ENCODE assay signal across 14 mouse cellular contexts in the genomic region with DNA sequence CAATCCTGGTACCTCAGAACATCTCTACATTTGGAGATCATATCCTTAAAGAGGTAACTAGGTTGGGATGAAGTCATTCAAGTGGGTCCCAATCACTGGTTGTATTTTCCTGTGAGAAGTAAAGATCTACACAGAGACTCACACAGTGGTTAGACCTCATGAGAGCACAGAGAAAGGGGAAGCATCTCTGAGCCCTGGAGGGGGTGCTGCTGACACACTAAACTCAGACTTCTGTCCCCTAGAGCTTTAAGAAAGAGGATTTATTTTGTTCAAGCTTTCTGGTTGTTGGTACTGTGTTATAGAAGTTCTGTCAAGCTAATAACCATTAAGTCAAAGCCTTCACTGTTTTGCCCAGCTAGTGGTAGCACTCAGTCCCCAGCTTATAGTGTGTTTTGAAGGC.
"Had no signal": no experiment of that assay in that cellular context is flagged by ENCODE, and none has a peak within 500 bp of the region (broad histone marks: within the 10 kb centered on the region; RNA-seq: fewer than 3 reads in every experiment).

No protein-coding gene starts in this region.

- DNase-seq: kidney, adult 11 months; kidney, postnatal 10 days; kidney, postnatal 4 days; lung, adult 2 months; lung, postnatal 4 days; retina, postnatal 1 day; right cerebral cortex, postnatal 4 days; thymus, postnatal 25 days had no signal

- H3K9me3 ChIP-seq: midbrain, embryonic 15.5 days had no signal

- H3K4me1 ChIP-seq: limb, embryonic 12.5 days; megakaryocyte, embryonic 14.5 days; midbrain, embryonic 15.5 days; neural tube, embryonic 13.5 days had no signal

- H3K4me3 ChIP-seq: limb, embryonic 12.5 days; megakaryocyte, embryonic 14.5 days; midbrain, embryonic 15.5 days; neural tube, embryonic 13.5 days had no signal

- H3K9ac ChIP-seq: limb, embryonic 12.5 days; liver, embryonic 14.5 days; midbrain, embryonic 15.5 days; neural tube, embryonic 13.5 days had no signal

- H3K36me3 ChIP-seq: limb, embryonic 12.5 days; midbrain, embryonic 15.5 days; neural tube, embryonic 13.5 days had no signal

- H3K27ac ChIP-seq: limb, embryonic 12.5 days; liver, embryonic 14.5 days; midbrain, embryonic 15.5 days; neural tube, embryonic 13.5 days; stomach, postnatal 0 days had no signal

- H3K27me3 ChIP-seq: limb, embryonic 12.5 days; megakaryocyte, embryonic 14.5 days; midbrain, embryonic 15.5 days; neural tube, embryonic 13.5 days had no signal
